Comparison of ENCODE assay signal across 20 mouse cellular contexts in the genomic region with DNA sequence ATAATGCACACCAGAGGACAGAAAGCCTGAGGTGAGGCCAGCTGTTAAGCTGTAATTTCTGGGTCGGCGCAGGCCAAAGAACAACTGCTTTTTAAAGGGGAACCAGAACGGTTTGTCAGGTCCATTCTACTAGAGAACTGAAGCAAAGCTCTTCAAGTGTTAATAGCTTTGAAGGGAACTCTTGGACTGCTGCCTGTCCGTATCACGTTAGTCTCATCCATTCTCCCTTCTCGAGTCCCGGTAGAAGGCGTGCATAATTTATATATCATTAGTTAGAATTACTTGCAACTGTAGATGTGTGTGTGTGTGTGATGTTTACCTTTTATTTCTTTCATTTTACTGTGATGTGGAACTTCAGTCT. TPM values are rescaled to one million over a fixed set of nuclear protein-coding genes. Genes with fewer than 3 reads are reported as not detected.
DNase-seq lines count a peak whose midpoint lies in the region; ATAC-seq and TF ChIP-seq lines count a peak whose summit lies in the region.
"Had no signal": no experiment of that assay in that cellular context is flagged by ENCODE, and none has a peak within 500 bp of the region (broad histone marks: within the 10 kb centered on the region; RNA-seq: fewer than 3 reads in every experiment).

No protein-coding gene starts in this region.

- no peaks in the 10 kb centered on the region for H3K4me1 ChIP-seq in embryonic facial prominence, embryonic 11.5 days (ENCODE audit: control insufficient read depth, insufficient read depth, low read length)
- H3K4me1 ChIP-seq in embryonic facial prominence, embryonic 10.5 days: 0 out of 2 replicates have a peak, but pooled peaks cover 3% of the 10 kb centered on the region
- H3K4me1 ChIP-seq in intestine, embryonic 15.5 days (replicated peaks): no peaks in the 10 kb centered on the region
- H3K4me1 ChIP-seq in intestine, postnatal 0 days (replicated peaks; ENCODE audit: control insufficient read depth, insufficient read depth, low read length): no peaks in the 10 kb centered on the region
- H3K4me1 ChIP-seq in kidney, postnatal 0 days (replicated peaks; ENCODE audit: insufficient read depth, low read length): no peaks in the 10 kb centered on the region
- H3K4me1 ChIP-seq: embryonic facial prominence, embryonic 15.5 days; heart, embryonic 15.5 days had no signal

- no peaks in the 10 kb centered on the region; the same call in 1 of the 2 replicates for H3K36me3 ChIP-seq in embryonic facial prominence, embryonic 11.5 days (replicated peaks; ENCODE audit: control insufficient read depth, insufficient read depth, low read depth, low read length)
- H3K36me3 ChIP-seq in embryonic facial prominence, embryonic 10.5 days (replicated peaks): peaks cover 43% of the 10 kb centered on the region
- 0 out of 2 replicates have a peak, but pooled peaks cover 5% of the 10 kb centered on the region for H3K36me3 ChIP-seq in intestine, embryonic 15.5 days
- peaks cover 26% of the 10 kb centered on the region for H3K36me3 ChIP-seq in intestine, postnatal 0 days (ENCODE audit: control insufficient read depth, insufficient read depth)
- H3K36me3 ChIP-seq in kidney, postnatal 0 days (ENCODE audit: insufficient read depth, low read length): peaks cover 17% of the 10 kb centered on the region; the same call in 1 of the 2 replicates

- H3K9me3 ChIP-seq in embryonic facial prominence, embryonic 11.5 days (replicated peaks; ENCODE audit: control insufficient read depth, low read length): no peaks in the 10 kb centered on the region
- no peaks in the 10 kb centered on the region for H3K9me3 ChIP-seq in embryonic facial prominence, embryonic 10.5 days
- no peaks in the 10 kb centered on the region for H3K9me3 ChIP-seq in intestine, embryonic 15.5 days
- no peaks in the 10 kb centered on the region for H3K9me3 ChIP-seq in intestine, postnatal 0 days (ENCODE audit: control insufficient read depth)
- H3K9me3 ChIP-seq in kidney, postnatal 0 days (replicated peaks; ENCODE audit: low read length): no peaks in the 10 kb centered on the region
- H3K9me3 ChIP-seq: embryonic facial prominence, embryonic 15.5 days; heart, embryonic 15.5 days had no signal

- no peak overlapping the region for H3K4me3 ChIP-seq in embryonic facial prominence, embryonic 11.5 days (ENCODE audit: low read depth, low read length)
- no peak overlapping the region for H3K4me3 ChIP-seq in embryonic facial prominence, embryonic 10.5 days
- H3K4me3 ChIP-seq in intestine, embryonic 15.5 days (replicated peaks): no peak overlapping the region
- no peak overlapping the region for H3K4me3 ChIP-seq in intestine, postnatal 0 days (ENCODE audit: low read depth, low read length)
- no peak overlapping the region for H3K4me3 ChIP-seq in kidney, postnatal 0 days (replicated peaks; ENCODE audit: low read depth, low read length)
- H3K4me3 ChIP-seq: embryonic facial prominence, embryonic 15.5 days; heart, adult 2 months; heart, embryonic 15.5 days had no signal

- H3K27me3 ChIP-seq in embryonic facial prominence, embryonic 11.5 days (ENCODE audit: control insufficient read depth, insufficient read depth, low read length): no peaks in the 10 kb centered on the region
- H3K27me3 ChIP-seq in embryonic facial prominence, embryonic 10.5 days (replicated peaks; ENCODE audit: low read depth, poor library complexity, severe bottlenecking): no peaks in the 10 kb centered on the region
- H3K27me3 ChIP-seq in intestine, embryonic 15.5 days (replicated peaks): no peaks in the 10 kb centered on the region
- no peaks in the 10 kb centered on the region for H3K27me3 ChIP-seq in intestine, postnatal 0 days (replicated peaks; ENCODE audit: control insufficient read depth, insufficient read depth, low read length)
- H3K27me3 ChIP-seq in kidney, postnatal 0 days (ENCODE audit: insufficient read depth, low read length): no peaks in the 10 kb centered on the region
- H3K27me3 ChIP-seq: embryonic facial prominence, embryonic 15.5 days; heart, embryonic 15.5 days had no signal

- H3K4me2 ChIP-seq in embryonic facial prominence, embryonic 11.5 days (ENCODE audit: low read depth, low read length): no peak overlapping the region
- no peak overlapping the region for H3K4me2 ChIP-seq in intestine, embryonic 15.5 days (replicated peaks)
- H3K4me2 ChIP-seq in intestine, postnatal 0 days (replicated peaks; ENCODE audit: low read depth): no peak overlapping the region
- no peak overlapping the region for H3K4me2 ChIP-seq in kidney, postnatal 0 days (ENCODE audit: low read length)
- H3K4me2 ChIP-seq: embryonic facial prominence, embryonic 15.5 days; heart, embryonic 11.5 days; heart, embryonic 15.5 days had no signal

- no peak for DNase-seq in embryonic facial prominence, embryonic 11.5 days (ENCODE audit: low spot score)
- DNase-seq in embryonic facial prominence, embryonic 10.5 days (ENCODE audit: low spot score): no peak
- DNase-seq in kidney, postnatal 0 days (ENCODE audit: low spot score): peak; percentile 54
- DNase-seq in kidney, postnatal 36 days: no peak
- DNase-seq in retina, embryonic 14.5 days (ENCODE audit: low spot score): peak; percentile 45
- DNase-seq: adrenal gland, postnatal 10 days; cerebellum, adult 11-12 months; cerebellum, adult 9-10 months; cerebellum, postnatal 25 days; forebrain, postnatal 0 days; gastrocnemius, postnatal 14 days; heart, adult 2 months; heart, postnatal 14 days had no signal

- no peak overlapping the region for H3K27ac ChIP-seq in embryonic facial prominence, embryonic 11.5 days (replicated peaks; ENCODE audit: low read depth, low read length)
- no peak overlapping the region for H3K27ac ChIP-seq in embryonic facial prominence, embryonic 10.5 days (replicated peaks)
- H3K27ac ChIP-seq in intestine, embryonic 15.5 days: no peak overlapping the region
- no peak overlapping the region for H3K27ac ChIP-seq in intestine, postnatal 0 days (ENCODE audit: low read depth, low read length)
- 0 out of 2 replicates have a peak overlapping the region, but pooled peaks have one; percentile 40 for H3K27ac ChIP-seq in kidney, postnatal 0 days
- H3K27ac ChIP-seq: embryonic facial prominence, embryonic 15.5 days; heart, adult 2 months; heart, embryonic 15.5 days had no signal

- TF ChIP-seq CTCF in intestine, postnatal 0 days (IDR thresholded peaks at IDR 0.05; ENCODE audit: low read depth): no peak
- no peak for TF ChIP-seq CTCF in kidney, postnatal 0 days (IDR thresholded peaks at IDR 0.05; ENCODE audit: low read depth)

- no peak overlapping the region for H3K9ac ChIP-seq in embryonic facial prominence, embryonic 11.5 days (replicated peaks; ENCODE audit: low read length)
- H3K9ac ChIP-seq in intestine, embryonic 15.5 days: no peak overlapping the region
- no peak overlapping the region for H3K9ac ChIP-seq in intestine, postnatal 0 days (ENCODE audit: low read depth, low read length)
- no peak overlapping the region for H3K9ac ChIP-seq in kidney, postnatal 0 days (ENCODE audit: low read depth, low read length)
- H3K9ac ChIP-seq: embryonic facial prominence, embryonic 15.5 days; forebrain, postnatal 0 days; heart, embryonic 15.5 days had no signal

- 74% methylated on average over 8 of the region's 8 CpGs for WGBS in embryonic facial prominence, embryonic 11.5 days
- WGBS in embryonic facial prominence, embryonic 10.5 days: 81% methylated on average over 8 of the region's 8 CpGs
- 57% methylated on average over 8 of the region's 8 CpGs for WGBS in intestine, embryonic 15.5 days
- whole genome bisulfite sequencing in intestine, postnatal 0 days: 69% methylated on average over 8 of the region's 8 CpGs
- 29% methylated on average over 8 of the region's 8 CpGs for whole genome bisulfite sequencing in kidney, postnatal 0 days

- 0 out of 2 replicates have a peak, but pooled peaks have one; percentile 52 for ATAC-seq in embryonic facial prominence, embryonic 11.5 days (replicated peaks; ENCODE audit: insufficient number of reproducible peaks, low FRiP score, low TSS enrichment, low read depth)
- ATAC-seq in intestine, embryonic 15.5 days: peak; percentile 23; the same call in 1 of the 2 replicates
- ATAC-seq in intestine, postnatal 0 days: no peak
- ATAC-seq in kidney, postnatal 0 days (replicated peaks; ENCODE audit: low FRiP score, low read depth): no peak; the same call in 1 of the 2 replicates
- no peak for ATAC-seq in erythroblast, adult 5-6 weeks (replicated peaks; ENCODE audit: low FRiP score, poor library complexity, severe bottlenecking)
- ATAC-seq: forebrain, postnatal 0 days; hindbrain, embryonic 16.5 days had no signal

RNA-seq across cellular contexts. Expression of gene Usp25, which starts 42.6 kb away (rescaled TPM):
- polyA plus RNA-seq in embryonic facial prominence, embryonic 11.5 days (2014; fragmentation: Nextera tagmentation; extraction: Ambion mirVana): 26.7 and 29.8 TPM in 2 replicates
- polyA plus RNA-seq in embryonic facial prominence, embryonic 10.5 days (2016; fragmentation: Nextera tagmentation; extraction: Ambion mirVana): 20.4 and 21.7 TPM in 2 replicates
- polyA plus RNA-seq in intestine, embryonic 15.5 days (2015; fragmentation: Nextera tagmentation; extraction: Ambion mirVana): 18.7 and 19.5 TPM in 2 replicates
- polyA plus RNA-seq in intestine, postnatal 0 days (2015; fragmentation: Nextera tagmentation; extraction: Ambion mirVana): 16.4 and 17.9 TPM in 2 replicates
- polyA plus RNA-seq in kidney, postnatal 0 days (2015; fragmentation: Nextera tagmentation; extraction: Ambion mirVana): 20.4 and 21.7 TPM in 2 replicates
- 232 and 239 TPM in 2 replicates for total RNA-seq in erythroblast, adult 5-6 weeks (2015; ENCODE audit: low replicate concordance)
- 406 and 472 TPM in 2 replicates for total RNA-seq in erythroblast, adult 5-6 weeks (2017; ENCODE audit: low replicate concordance)

Comparison
In these comparisons a context has a peak if more than half of its experiments do, and no peak if none do; other contexts are left out.
1. ATAC-seq: peak in embryonic facial prominence, embryonic 11.5 days (single experiment) and intestine, embryonic 15.5 days (single experiment); none in intestine, postnatal 0 days (single experiment), kidney, postnatal 0 days (single experiment) and erythroblast, adult 5-6 weeks (single experiment).
2. DNase-seq: peak in kidney, postnatal 0 days (single experiment) and retina, embryonic 14.5 days (single experiment); none in embryonic facial prominence, embryonic 11.5 days (single experiment), embryonic facial prominence, embryonic 10.5 days (single experiment) and kidney, postnatal 36 days (0 of 2).